Mouse (Mus musculus): Measurements from ENCODE around the gene Fhit. TPM values are rescaled to one million over a fixed set of nuclear protein-coding genes. Genes with fewer than 3 reads are reported as not detected.

The Fhit gene
- polyA plus RNA-seq, 1 experiment from 2014 or later, result 6.1 TPM

DNA sequence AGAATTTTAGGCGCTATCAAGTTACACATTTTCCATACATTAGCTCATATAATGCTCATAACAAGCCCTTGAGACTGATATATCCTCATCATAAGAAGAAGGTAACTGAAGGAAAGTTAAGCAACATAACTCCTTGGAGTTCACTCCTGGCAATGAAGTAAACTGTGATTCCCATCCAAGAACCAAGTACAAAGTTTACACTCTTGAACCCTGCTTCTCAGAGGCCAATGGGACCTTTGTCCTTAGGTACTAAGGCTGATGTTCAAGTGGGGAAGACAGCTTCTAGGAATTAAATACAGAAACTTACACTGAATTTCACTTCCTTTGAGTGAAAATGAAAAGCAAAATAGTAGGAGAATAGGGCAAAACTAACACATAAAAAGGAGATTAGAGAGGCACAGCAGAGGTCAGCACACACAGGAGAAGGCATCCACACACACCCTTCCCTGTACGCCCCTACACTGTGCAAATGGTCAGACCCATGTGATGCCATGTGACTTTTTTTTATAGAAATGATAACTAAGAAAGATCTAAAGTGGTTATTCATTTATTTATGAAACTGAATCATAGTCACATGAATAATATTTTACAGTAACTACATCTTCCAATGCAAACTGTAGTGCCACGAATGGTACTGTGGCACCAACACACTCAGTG, 752.4 kb downstream of the Fhit start:
- no peak overlapping the region for H3K9ac ChIP-seq (ENCODE audit: low read length)
- no peaks in the 10 kb centered on the region for H3K4me1 ChIP-seq (ENCODE audit: control insufficient read depth in 2 of 2, insufficient read depth in 2 of 2, low read length in 2 of 2)
- no peak for ATAC-seq (ENCODE audit: insufficient number of reproducible peaks, insufficient read depth, low FRiP score, low read depth)
- no peaks in the 10 kb centered on the region for H3K27me3 ChIP-seq (ENCODE audit: control insufficient read depth, insufficient read depth, low read length)
- H3K27ac ChIP-seq (replicated peaks in 1 of 2; ENCODE audit: control insufficient read depth in 1 of 2, insufficient read depth in 1 of 2, low read depth in 2 of 2, low read length in 2 of 2), result no peak overlapping the region
- no peak overlapping the region for H3K4me3 ChIP-seq (ENCODE audit: control insufficient read depth in 1 of 2, insufficient read depth in 1 of 2, low read depth in 1 of 2, low read length in 2 of 2)
- no peaks in the 10 kb centered on the region for H3K9me3 ChIP-seq (ENCODE audit: control insufficient read depth, low read length)
- H3K36me3 ChIP-seq (ENCODE audit: control insufficient read depth, insufficient read depth, low read length), result no peaks in the 10 kb centered on the region
- no peak overlapping the region for H3K4me2 ChIP-seq (ENCODE audit: low read length)
- 83% methylated on average over 3 of the region's 3 CpGs for WGBS

DNA sequence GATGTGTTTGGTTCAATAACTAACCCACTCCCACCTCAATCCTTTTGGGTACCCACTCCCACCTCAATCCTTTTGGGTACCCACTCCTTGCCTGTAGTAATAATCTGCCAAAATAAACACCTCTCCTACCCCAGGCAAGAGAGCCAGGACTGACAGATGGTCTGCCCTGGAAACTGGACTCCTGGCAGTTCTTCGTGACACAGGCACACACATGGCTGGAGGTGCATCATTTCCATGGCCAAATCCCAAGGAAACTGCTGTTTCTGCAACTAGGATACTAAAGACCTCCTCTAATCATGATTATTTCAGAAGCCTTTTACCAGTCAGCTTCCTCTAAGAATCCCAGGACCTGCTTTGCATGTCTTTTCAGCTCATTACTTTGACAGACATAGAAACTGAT, 756.5 kb downstream of the Fhit start:
- no peaks in the 10 kb centered on the region for H3K9me3 ChIP-seq (ENCODE audit: control insufficient read depth, low read length)
- H3K4me1 ChIP-seq (ENCODE audit: control insufficient read depth in 2 of 2, insufficient read depth in 2 of 2, low read length in 2 of 2), result no peaks in the 10 kb centered on the region
- ATAC-seq (ENCODE audit: insufficient number of reproducible peaks, insufficient read depth, low FRiP score, low read depth), result no peak
- H3K27ac ChIP-seq (replicated peaks in 1 of 2; ENCODE audit: control insufficient read depth in 1 of 2, insufficient read depth in 1 of 2, low read depth in 2 of 2, low read length in 2 of 2), result no peak overlapping the region
- no peaks in the 10 kb centered on the region for H3K27me3 ChIP-seq (ENCODE audit: control insufficient read depth, insufficient read depth, low read length)
- WGBS, result 63% methylated on average over 1 of the region's 1 CpGs
- H3K4me3 ChIP-seq (ENCODE audit: control insufficient read depth in 1 of 2, insufficient read depth in 1 of 2, low read depth in 1 of 2, low read length in 2 of 2), result no peak overlapping the region
- H3K4me2 ChIP-seq (ENCODE audit: low read length), result no peak overlapping the region
- H3K36me3 ChIP-seq (ENCODE audit: control insufficient read depth, insufficient read depth, low read length), result no peaks in the 10 kb centered on the region
- no peak overlapping the region for H3K9ac ChIP-seq (ENCODE audit: low read length)

DNA sequence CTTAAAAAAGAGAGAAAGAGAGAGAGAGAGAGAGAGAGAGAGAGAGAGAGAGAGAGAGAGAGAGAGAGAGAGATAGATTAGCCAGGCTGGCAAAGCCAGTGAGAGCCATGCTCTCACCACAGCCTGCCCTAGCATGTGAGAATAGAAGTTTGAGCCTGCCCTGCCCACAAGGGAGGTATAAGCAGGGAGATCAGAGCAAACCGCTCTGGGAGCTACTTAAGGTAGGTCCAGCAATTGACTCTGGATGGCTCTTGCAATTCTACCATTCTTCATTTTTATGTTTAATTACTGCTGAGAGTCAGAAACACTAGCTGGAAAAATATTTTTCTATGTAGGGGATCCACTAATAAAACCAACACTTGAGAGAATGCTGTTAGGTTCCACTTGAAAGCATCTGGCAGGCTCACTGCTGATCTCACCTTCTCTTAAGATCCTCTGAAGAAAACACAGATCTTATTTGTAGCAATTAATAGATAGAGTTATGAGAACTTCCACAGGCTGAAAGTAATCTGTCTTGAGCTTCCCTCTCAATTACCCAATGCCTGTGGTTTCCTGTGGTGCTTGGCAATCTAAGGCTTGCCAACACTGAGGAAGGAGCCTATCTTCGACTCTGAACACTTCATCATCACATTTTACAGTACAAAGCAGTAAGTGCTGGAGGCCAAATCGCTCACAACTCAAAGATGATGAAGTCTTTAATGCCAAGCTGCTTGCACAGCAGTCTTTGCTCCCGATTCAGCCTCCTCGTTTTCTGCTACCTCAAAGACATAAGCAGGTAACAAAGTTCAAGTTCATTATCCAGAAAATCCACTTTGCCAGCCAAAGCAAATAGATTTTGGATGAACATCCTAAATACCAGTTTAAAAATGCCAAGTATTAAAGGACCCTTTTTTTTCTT, 793.8 kb downstream of the Fhit start:
- 73% methylated on average over 5 of the region's 5 CpGs for WGBS
- H3K36me3 ChIP-seq (ENCODE audit: control insufficient read depth, insufficient read depth, low read length), result no peaks in the 10 kb centered on the region
- H3K4me1 ChIP-seq (ENCODE audit: control insufficient read depth in 2 of 2, insufficient read depth in 2 of 2, low read length in 2 of 2), result no peaks in the 10 kb centered on the region
- H3K4me3 ChIP-seq (ENCODE audit: control insufficient read depth in 1 of 2, insufficient read depth in 1 of 2, low read depth in 1 of 2, low read length in 2 of 2), result no peak overlapping the region
- no peaks in the 10 kb centered on the region for H3K9me3 ChIP-seq (ENCODE audit: control insufficient read depth, low read length)
- no peak overlapping the region for H3K27ac ChIP-seq (replicated peaks in 1 of 2; ENCODE audit: control insufficient read depth in 1 of 2, insufficient read depth in 1 of 2, low read depth in 2 of 2, low read length in 2 of 2)
- H3K9ac ChIP-seq (ENCODE audit: low read length), result no peak overlapping the region
- H3K27me3 ChIP-seq (ENCODE audit: control insufficient read depth, insufficient read depth, low read length), result no peaks in the 10 kb centered on the region
- H3K4me2 ChIP-seq (ENCODE audit: low read length), result no peak overlapping the region
- ATAC-seq (ENCODE audit: insufficient number of reproducible peaks, insufficient read depth, low FRiP score, low read depth), result no peak

DNA sequence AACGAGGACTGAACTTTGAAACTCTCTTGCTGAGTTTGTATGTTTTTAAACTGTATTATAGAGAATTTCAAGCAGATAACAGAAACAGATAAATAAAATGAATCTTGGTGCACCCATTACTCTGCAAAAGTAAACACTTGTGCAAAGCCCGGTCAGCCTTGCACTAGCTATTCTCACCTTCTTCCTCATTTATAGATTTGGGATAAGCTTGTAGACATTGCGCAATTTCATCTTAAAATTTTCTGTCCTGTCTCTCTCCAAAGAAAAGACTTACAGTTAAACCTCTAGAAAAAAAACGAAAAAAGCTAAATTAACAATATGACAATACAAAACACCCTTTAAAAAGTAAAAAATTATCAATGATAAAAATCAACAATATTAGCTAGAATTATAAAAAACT, 795.0 kb downstream of the Fhit start:
- no peak overlapping the region for H3K4me2 ChIP-seq (ENCODE audit: low read length)

DNA sequence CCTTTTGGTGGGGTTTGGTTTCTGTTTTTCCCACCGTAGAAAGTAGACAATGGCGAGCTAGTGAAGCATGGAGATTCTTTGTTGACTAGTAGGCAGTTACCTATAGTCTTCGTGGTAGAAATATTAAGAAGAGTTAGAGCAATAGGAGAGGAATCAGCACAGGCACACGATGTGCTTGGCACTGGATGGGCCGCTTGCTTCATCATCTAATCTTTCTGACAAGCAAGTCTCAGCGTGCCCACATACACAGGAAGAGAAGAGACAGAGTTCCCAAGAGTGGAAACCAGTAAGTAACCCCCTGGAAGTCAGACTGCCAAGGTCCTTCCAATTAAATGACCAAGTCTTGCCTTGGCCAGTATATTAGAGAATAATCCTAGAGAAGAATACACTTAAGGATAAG, 797.6 kb downstream of the Fhit start:
- Histone ChIP-seq H3K4me3 (ENCODE audit: control insufficient read depth in 1 of 2, insufficient read depth in 1 of 2, low read depth in 1 of 2, low read length in 2 of 2) (no peak overlapping the region), H3K4me2 (ENCODE audit: low read length) (no peak overlapping the region), H3K27ac (replicated peaks in 1 of 2; ENCODE audit: control insufficient read depth in 1 of 2, insufficient read depth in 1 of 2, low read depth in 2 of 2, low read length in 2 of 2) (no peak overlapping the region), H3K36me3 (ENCODE audit: control insufficient read depth, insufficient read depth, low read length) (no peaks in the 10 kb centered on the region), H3K9ac (ENCODE audit: low read length) (no peak overlapping the region), H3K4me1 (ENCODE audit: control insufficient read depth in 2 of 2, insufficient read depth in 2 of 2, low read length in 2 of 2) (no peaks in the 10 kb centered on the region), H3K27me3 (ENCODE audit: control insufficient read depth, insufficient read depth, low read length) (no peaks in the 10 kb centered on the region), H3K9me3 (ENCODE audit: control insufficient read depth, low read length) (no peaks in the 10 kb centered on the region)
- no peak for ATAC-seq (ENCODE audit: insufficient number of reproducible peaks, insufficient read depth, low FRiP score, low read depth)
- 73% methylated on average over 6 of the region's 6 CpGs for WGBS

More for the DNA sequence above, 795.0 kb downstream of the Fhit start:
- no peak overlapping the region for H3K27ac ChIP-seq (replicated peaks in 1 of 2; ENCODE audit: control insufficient read depth in 1 of 2, insufficient read depth in 1 of 2, low read depth in 2 of 2, low read length in 2 of 2)
- H3K4me1 ChIP-seq (ENCODE audit: control insufficient read depth in 2 of 2, insufficient read depth in 2 of 2, low read length in 2 of 2), result no peaks in the 10 kb centered on the region
- no peak overlapping the region for H3K4me3 ChIP-seq (ENCODE audit: control insufficient read depth in 1 of 2, insufficient read depth in 1 of 2, low read depth in 1 of 2, low read length in 2 of 2)
- H3K9ac ChIP-seq (ENCODE audit: low read length), result no peak overlapping the region
- no peaks in the 10 kb centered on the region for H3K36me3 ChIP-seq (ENCODE audit: control insufficient read depth, insufficient read depth, low read length)
- no peak for ATAC-seq (ENCODE audit: insufficient number of reproducible peaks, insufficient read depth, low FRiP score, low read depth)
- H3K27me3 ChIP-seq (ENCODE audit: control insufficient read depth, insufficient read depth, low read length), result no peaks in the 10 kb centered on the region
- no peaks in the 10 kb centered on the region for H3K9me3 ChIP-seq (ENCODE audit: control insufficient read depth, low read length)
- 82% methylated on average over 4 of the region's 4 CpGs for WGBS

DNA sequence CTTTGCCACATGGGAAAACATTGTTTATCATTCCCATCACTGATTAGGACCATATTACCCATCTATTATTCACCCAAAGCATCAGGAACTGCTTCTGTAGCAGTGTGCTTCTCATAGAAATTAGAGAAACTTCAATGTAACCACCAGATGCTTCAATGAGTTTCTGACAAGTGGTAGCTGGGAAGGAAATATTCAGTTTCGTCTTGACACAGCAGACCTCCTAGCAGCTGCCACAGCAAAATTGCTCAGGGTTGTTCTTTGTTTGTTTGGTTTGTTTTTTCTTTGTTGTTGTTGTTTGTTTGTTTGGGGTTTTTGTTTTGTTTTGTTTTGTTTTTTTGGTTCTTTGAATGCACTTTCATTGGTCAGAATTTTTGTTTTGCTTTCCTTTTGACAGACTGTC, 798.5 kb downstream of the Fhit start:
- H3K9ac ChIP-seq (ENCODE audit: low read length), result no peak overlapping the region
- H3K27me3 ChIP-seq (ENCODE audit: control insufficient read depth, insufficient read depth, low read length), result no peaks in the 10 kb centered on the region
- H3K9me3 ChIP-seq (ENCODE audit: control insufficient read depth, low read length), result no peaks in the 10 kb centered on the region
- no peak overlapping the region for H3K4me3 ChIP-seq (ENCODE audit: control insufficient read depth in 1 of 2, insufficient read depth in 1 of 2, low read depth in 1 of 2, low read length in 2 of 2)
- no peak for ATAC-seq (ENCODE audit: insufficient number of reproducible peaks, insufficient read depth, low FRiP score, low read depth)
- H3K4me2 ChIP-seq (ENCODE audit: low read length), result no peak overlapping the region
- H3K27ac ChIP-seq (replicated peaks in 1 of 2; ENCODE audit: control insufficient read depth in 1 of 2, insufficient read depth in 1 of 2, low read depth in 2 of 2, low read length in 2 of 2), result no peak overlapping the region
- H3K4me1 ChIP-seq (ENCODE audit: control insufficient read depth in 2 of 2, insufficient read depth in 2 of 2, low read length in 2 of 2), result no peaks in the 10 kb centered on the region
- 83% methylated on average over 1 of the region's 1 CpGs for WGBS
- no peaks in the 10 kb centered on the region for H3K36me3 ChIP-seq (ENCODE audit: control insufficient read depth, insufficient read depth, low read length)

DNA sequence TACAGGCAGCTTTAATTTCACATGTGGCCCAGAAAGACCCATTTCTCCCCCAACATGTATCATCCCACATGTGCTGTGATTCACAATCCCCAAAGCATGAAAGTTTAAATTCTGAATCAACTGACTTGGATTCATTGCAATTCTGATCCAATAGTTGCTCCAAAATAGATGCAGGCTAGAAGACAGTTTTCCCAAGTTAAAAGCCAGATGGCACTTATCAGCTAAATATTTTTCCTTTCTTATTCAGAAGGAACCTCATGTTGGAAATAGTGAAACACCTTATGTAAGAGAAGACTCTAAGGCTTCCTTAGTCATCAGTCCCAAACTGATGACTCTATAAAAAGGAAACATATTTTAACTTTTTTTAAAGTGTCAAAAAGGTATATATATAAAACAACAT, 815.9 kb downstream of the Fhit start:
- H3K9ac ChIP-seq (ENCODE audit: low read length), result no peak overlapping the region
- H3K27ac ChIP-seq (replicated peaks in 1 of 2; ENCODE audit: control insufficient read depth in 1 of 2, insufficient read depth in 1 of 2, low read depth in 2 of 2, low read length in 2 of 2), result no peak overlapping the region
- no peaks in the 10 kb centered on the region for H3K27me3 ChIP-seq (ENCODE audit: control insufficient read depth, insufficient read depth, low read length)
- no peak overlapping the region for H3K4me2 ChIP-seq (ENCODE audit: low read length)
- no peaks in the 10 kb centered on the region for H3K9me3 ChIP-seq (ENCODE audit: control insufficient read depth, low read length)
- no peak overlapping the region for H3K4me3 ChIP-seq (ENCODE audit: control insufficient read depth in 1 of 2, insufficient read depth in 1 of 2, low read depth in 1 of 2, low read length in 2 of 2)
- H3K36me3 ChIP-seq (ENCODE audit: control insufficient read depth, insufficient read depth, low read length), result no peaks in the 10 kb centered on the region
- no peak for ATAC-seq (ENCODE audit: insufficient number of reproducible peaks, insufficient read depth, low FRiP score, low read depth)
- no peaks in the 10 kb centered on the region for H3K4me1 ChIP-seq (ENCODE audit: control insufficient read depth in 2 of 2, insufficient read depth in 2 of 2, low read length in 2 of 2)
